Mouse (Mus musculus): Measurements from ENCODE around the gene Maco1.

DNA sequence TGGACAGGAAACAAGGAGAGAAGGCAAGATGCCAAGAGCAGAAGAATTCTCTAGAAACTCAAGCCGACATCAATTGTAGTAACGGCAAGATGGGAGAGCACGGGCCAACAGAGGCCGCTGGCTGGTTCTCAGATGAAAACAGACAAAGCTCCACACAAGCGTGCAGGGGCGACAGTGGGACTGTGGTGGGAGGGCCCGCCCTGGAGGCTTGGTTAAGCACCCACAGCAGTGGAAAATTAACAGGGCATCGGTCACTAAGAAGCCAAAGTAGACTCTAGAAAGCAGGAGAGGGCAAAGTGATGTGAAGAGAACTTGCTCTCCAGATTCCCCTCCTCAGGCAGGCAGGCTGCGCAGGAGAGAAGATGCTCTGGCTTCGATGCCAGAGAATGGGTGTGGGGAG lies 51.0 kb downstream of the Maco1 start:
- TF ChIP-seq CTCF (IDR thresholded peaks at IDR 0.05; ENCODE audit: borderline replicate concordance, insufficient read depth, low read length) (no peak), POLR2A (IDR thresholded peaks at IDR 0.05; ENCODE audit: low read depth, low read length) (no peak)

Measured in embryonic fibroblast, embryonic 13.5 days (primary cell).